Mouse (Mus musculus) forebrain, embryonic 15.5 days (tissue): Measurements from ENCODE around the gene Plk3. TPM values are rescaled to one million over a fixed set of nuclear protein-coding genes. Genes with fewer than 3 reads are reported as not detected.

ENCODE experiments used
- ATAC-seq: fragments of 200-750 bp; cut with Nextera tagmentation; replicated peaks from 2 replicates; pipeline ENCODE4 v1.8.0; 2017; ENCODE audit warnings: mild to moderate bottlenecking, moderate TSS enrichment, moderate library complexity
- H3K27ac ChIP-seq: fragments of 300-500 bp; sonication (generic); replicated peaks from 2 replicates; pipeline ENCODE4 v1.5.1; 2015; ENCODE audit warnings: mild to moderate bottlenecking, inconsistent platforms
- H3K27me3 ChIP-seq: fragments of 300-500 bp; sonication (generic); 2 replicates; pipeline ENCODE4 v1.6.1; 2015; ENCODE audit warnings: inconsistent platforms
- H3K36me3 ChIP-seq: fragments of 300-500 bp; sonication (generic); 2 replicates; pipeline ENCODE4 v1.6.1; 2015; ENCODE audit warnings: mild to moderate bottlenecking, inconsistent platforms
- H3K4me1 ChIP-seq: fragments of 300-500 bp; sonication (generic); 2 replicates; pipeline ENCODE4 v1.6.1; 2015; ENCODE audit warnings: inconsistent platforms
- H3K4me2 ChIP-seq: fragments of 300-500 bp; sonication (generic); replicated peaks from 2 replicates; pipeline ENCODE4 v1.6.1; 2015; ENCODE audit warnings: mild to moderate bottlenecking, inconsistent platforms
- H3K4me3 ChIP-seq: fragments of 300-500 bp; sonication (generic); 2 replicates; pipeline ENCODE4 v1.5.1; 2015; ENCODE audit warnings: mild to moderate bottlenecking, inconsistent platforms
- H3K9ac ChIP-seq: fragments of 300-500 bp; sonication (generic); replicated peaks from 2 replicates; pipeline ENCODE4 v1.6.1; 2015; ENCODE audit warnings: mild to moderate bottlenecking, inconsistent platforms
- H3K9me3 ChIP-seq: fragments of 300-500 bp; sonication (generic); 2 replicates; pipeline ENCODE4 v1.6.1; 2016; ENCODE audit warnings: inconsistent platforms
- WGBS: fragments of 180-500 bp; shearing (Covaris S2); methylation state at CpG from one replicate; pipeline ENCODE4 v1.1.7; 2015; ENCODE audit warnings: mixed read lengths; 5-methylcytosine and 5-hydroxymethylcytosine counted together
- polyA plus RNA-seq: library from polyadenylated mRNA; unstranded; fragments of >200 nt; fragmentation: Nextera tagmentation; extraction: Ambion mirVana; gene quantifications from 2 replicates; pipeline ENCODE4 v1.2.1, GENCODE M21; 2015

Plk3 gene
- polyA plus RNA-seq, 1 experiment from 2014 or later = 8.8 TPM

GRCm38 (mm10) chr4:117150212-117150733 is 16.5 kb upstream of the Plk3 start:
- peaks cover 20% of the 10 kb centered on the region for H3K4me1 ChIP-seq
- no peaks in the 10 kb centered on the region for H3K27me3 ChIP-seq
- H3K27ac ChIP-seq = no peak overlapping the region
- 89% methylated on average over 6 of the region's 6 CpGs for WGBS
- no peaks in the 10 kb centered on the region for H3K9me3 ChIP-seq
- no peak overlapping the region for H3K4me2 ChIP-seq
- no peak overlapping the region for H3K4me3 ChIP-seq
- H3K36me3 ChIP-seq = peaks cover 51% of the 10 kb centered on the region
- no peak overlapping the region for H3K9ac ChIP-seq
- ATAC-seq = no peak

DNA sequence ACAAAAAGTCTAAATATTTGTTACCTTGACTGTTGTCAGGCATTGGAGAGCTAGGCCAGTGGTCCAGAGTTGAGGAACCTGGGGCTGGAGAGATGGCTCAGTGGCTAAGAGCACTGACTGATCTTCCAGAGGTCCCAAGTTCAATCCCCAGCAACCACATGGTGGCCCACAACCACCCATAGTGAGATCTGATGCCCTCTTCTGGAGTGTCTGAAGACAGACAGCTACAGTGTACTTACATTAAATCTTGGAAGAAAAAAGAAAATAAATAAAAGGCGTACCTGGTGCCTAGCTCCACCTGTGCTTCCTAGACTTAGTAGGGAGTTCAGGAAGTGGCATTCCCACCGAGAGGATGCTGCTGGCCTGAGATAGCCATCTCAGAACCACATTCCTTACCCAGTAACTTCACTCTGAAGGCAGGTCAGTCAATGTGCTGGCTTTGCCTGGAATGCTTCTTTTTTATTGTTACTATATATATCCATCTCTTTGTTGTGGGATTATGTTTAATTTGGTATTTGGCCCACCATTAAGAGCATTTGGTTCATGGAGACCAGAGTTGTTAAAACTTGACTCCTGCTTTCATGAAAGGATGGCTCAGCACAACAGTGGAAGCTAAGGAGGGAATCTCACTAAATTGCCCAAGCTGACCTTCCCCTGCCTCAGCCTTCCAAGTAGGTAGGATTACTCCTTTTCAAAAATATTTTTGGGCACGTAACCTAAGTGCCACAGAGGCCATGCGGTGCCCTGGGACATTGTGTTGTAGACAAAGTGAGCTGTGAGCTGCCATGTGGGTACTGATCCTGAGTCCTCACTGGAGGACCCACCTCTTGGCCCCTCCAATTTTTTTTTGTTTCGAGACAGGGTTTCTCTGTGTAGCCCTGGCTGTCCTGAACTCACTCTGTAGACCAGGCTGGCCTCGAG is 15.8 kb upstream of the Plk3 start:
- peaks cover 13% of the 10 kb centered on the region for H3K4me1 ChIP-seq
- WGBS = 71% methylated on average over 6 of the region's 6 CpGs
- peaks cover 51% of the 10 kb centered on the region for H3K36me3 ChIP-seq
- H3K9me3 ChIP-seq = no peaks in the 10 kb centered on the region
- H3K27ac ChIP-seq = no peak overlapping the region
- ATAC-seq = no peak; the same call in 1 of the 2 replicates
- no peak overlapping the region for H3K4me2 ChIP-seq
- no peak overlapping the region for H3K9ac ChIP-seq
- no peaks in the 10 kb centered on the region for H3K27me3 ChIP-seq
- H3K4me3 ChIP-seq = no peak overlapping the region

GRCm38 (mm10) chr4:117148815-117149214 is 15.1 kb upstream of the Plk3 start:
- H3K9me3 ChIP-seq = no peaks in the 10 kb centered on the region
- no peak overlapping the region for H3K4me2 ChIP-seq
- H3K4me3 ChIP-seq = no peak overlapping the region
- no peaks in the 10 kb centered on the region for H3K27me3 ChIP-seq
- 69% methylated on average over 24 of the region's 24 CpGs for WGBS
- H3K36me3 ChIP-seq = peaks cover 47% of the 10 kb centered on the region
- H3K27ac ChIP-seq = no peak overlapping the region
- peaks cover 6% of the 10 kb centered on the region; the same call in 1 of the 2 replicates for H3K4me1 ChIP-seq
- no peak for ATAC-seq
- no peak overlapping the region for H3K9ac ChIP-seq

DNA sequence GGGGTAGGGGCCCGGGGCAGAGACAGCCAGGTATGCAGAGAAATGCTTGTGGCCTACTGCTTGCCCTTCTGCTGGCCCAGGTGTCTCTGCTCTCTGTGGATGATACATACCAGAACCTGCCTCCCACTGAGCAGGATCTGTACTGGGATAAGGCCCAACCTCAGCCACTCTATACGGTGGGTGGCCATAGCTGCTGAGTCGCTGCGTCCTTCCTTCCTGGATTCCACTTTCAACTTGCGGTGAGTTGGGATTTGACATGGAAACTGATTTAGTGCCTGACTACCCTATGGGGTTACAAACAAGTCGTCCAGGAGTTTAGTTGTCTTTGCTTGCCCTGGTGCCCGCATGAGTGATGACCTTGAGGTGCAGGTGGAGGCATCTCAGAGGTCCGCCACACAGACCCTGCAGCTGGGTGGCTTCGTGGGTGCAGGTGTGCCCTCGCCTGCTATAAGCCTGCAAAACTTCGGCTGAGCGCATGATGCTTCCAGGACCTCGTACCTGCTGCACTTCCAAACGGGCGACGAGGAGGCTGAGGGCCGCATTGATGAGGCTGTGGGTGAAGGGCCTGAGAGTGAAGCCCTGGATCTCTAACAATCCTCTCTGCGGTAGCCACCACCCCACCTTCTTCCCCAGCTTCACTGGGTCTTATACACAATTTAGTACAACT is 14.4 kb upstream of the Plk3 start:
- peaks cover 40% of the 10 kb centered on the region for H3K36me3 ChIP-seq
- ATAC-seq = no peak
- H3K4me1 ChIP-seq = peaks cover 2% of the 10 kb centered on the region; the same call in 1 of the 2 replicates
- no peak overlapping the region for H3K27ac ChIP-seq
- no peaks in the 10 kb centered on the region for H3K9me3 ChIP-seq
- H3K27me3 ChIP-seq = no peaks in the 10 kb centered on the region
- no peak overlapping the region for H3K9ac ChIP-seq
- WGBS = 88% methylated on average over 18 of the region's 18 CpGs
- H3K4me2 ChIP-seq = no peak overlapping the region
- H3K4me3 ChIP-seq = no peak overlapping the region

DNA sequence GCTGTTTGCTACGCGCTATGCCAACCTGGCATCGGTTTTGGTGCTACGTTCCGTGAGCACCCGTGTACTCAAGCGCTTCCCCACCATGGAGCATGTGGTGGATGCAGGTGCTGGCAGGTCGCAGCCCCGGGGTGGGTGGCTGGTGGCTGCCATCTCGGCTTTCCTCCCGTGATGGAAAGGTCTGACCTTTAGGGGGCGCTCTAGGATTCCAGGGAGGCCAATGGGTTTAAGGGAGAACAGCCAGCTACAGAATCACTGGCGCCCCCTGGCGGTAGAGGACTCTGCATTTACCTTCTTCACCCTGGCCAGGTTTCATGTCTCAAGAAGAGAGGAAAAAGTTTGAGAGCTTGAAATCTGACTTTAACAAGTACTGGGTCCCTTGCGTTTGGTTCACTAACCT is 12.4 kb upstream of the Plk3 start:
- no peaks in the 10 kb centered on the region for H3K9me3 ChIP-seq
- no peak for ATAC-seq
- H3K4me2 ChIP-seq = no peak overlapping the region
- no peaks in the 10 kb centered on the region for H3K4me1 ChIP-seq
- no peak overlapping the region for H3K27ac ChIP-seq
- H3K27me3 ChIP-seq = no peaks in the 10 kb centered on the region
- 36% methylated on average over 15 of the region's 15 CpGs for WGBS
- peaks cover 23% of the 10 kb centered on the region for H3K36me3 ChIP-seq
- H3K9ac ChIP-seq = no peak overlapping the region
- no peak overlapping the region for H3K4me3 ChIP-seq

DNA sequence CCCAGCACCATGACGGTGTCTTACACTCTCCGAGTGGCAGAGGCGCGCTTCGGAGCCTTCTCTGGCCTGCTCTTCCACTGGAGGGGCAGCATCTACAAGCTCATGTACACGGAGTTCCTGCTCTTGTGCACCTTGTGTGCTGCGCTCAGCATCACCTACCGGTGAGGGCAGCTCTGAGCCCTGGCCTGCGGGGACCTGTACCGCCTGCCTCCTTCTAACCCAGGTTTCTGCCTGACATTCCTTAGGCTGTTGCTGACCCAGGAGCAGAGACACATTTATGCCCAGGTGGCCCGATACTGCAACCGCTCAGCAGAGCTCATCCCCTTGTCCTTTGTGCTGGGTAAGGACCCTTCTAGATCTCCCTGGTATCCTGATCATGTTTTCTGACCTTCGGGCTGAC is 11.5 kb upstream of the Plk3 start:
- Histone ChIP-seq H3K27ac (no peak overlapping the region), H3K4me1 (no peaks in the 10 kb centered on the region), H3K4me3 (no peak overlapping the region), H3K27me3 (no peaks in the 10 kb centered on the region), H3K9ac (no peak overlapping the region), H3K36me3 (peaks cover 14% of the 10 kb centered on the region), H3K4me2 (no peak overlapping the region), H3K9me3 (no peaks in the 10 kb centered on the region)
- 92% methylated on average over 13 of the region's 13 CpGs for WGBS
- no peak for ATAC-seq

DNA sequence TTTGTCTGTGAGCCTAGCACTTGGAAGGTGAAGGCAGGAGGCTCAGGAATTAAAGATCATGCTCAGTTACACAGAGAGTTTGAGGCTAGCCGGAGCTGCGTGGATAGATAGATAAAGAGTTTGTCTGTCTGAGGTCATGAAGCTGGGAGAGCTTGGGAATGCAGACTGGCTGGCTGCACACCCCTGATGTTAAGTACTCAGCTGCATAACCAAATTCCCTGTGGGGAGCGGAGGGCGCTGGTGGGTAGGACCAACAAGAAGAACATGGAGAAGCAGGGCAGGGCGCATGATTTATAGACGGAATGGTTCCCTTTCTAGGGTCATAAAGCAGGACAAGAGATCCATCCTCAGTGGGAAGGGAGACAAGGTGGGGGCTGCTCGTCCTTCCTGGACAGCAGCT is 9.3 kb upstream of the Plk3 start:
- Histone ChIP-seq H3K9ac (no peak overlapping the region), H3K4me1 (no peaks in the 10 kb centered on the region), H3K27me3 (no peaks in the 10 kb centered on the region), H3K4me3 (no peak overlapping the region), H3K36me3 (no peaks in the 10 kb centered on the region), H3K27ac (no peak overlapping the region), H3K4me2 (no peak overlapping the region), H3K9me3 (no peaks in the 10 kb centered on the region)
- 66% methylated on average over 7 of the region's 7 CpGs for WGBS
- ATAC-seq = no peak

DNA sequence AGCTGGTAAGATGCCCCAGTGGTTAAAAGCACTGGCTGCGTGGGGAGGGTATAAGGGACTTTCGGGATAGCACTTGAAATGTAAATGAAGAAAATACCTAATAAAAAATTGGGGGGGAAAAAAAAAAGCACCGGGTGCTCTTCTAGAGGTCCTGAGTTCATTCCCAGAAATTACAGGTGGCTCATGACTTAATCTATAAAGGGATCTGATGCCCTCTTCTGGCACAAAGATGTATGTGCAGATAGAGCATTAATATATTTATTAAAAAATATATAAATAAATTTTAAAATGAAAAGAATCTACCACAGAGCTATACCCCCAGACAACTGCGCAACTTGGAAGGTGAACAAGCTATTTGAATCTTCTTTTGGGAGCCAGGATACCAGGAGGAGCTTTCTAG is 6.8 kb upstream of the Plk3 start:
- H3K9me3 ChIP-seq = no peaks in the 10 kb centered on the region
- H3K9ac ChIP-seq = no peak overlapping the region
- ATAC-seq = no peak
- no peaks in the 10 kb centered on the region for H3K27me3 ChIP-seq
- H3K4me1 ChIP-seq = no peaks in the 10 kb centered on the region
- 37% methylated on average over 4 of the region's 4 CpGs for WGBS
- no peak overlapping the region for H3K4me3 ChIP-seq
- H3K27ac ChIP-seq = no peak overlapping the region
- H3K4me2 ChIP-seq = no peak overlapping the region
- H3K36me3 ChIP-seq = no peaks in the 10 kb centered on the region

DNA sequence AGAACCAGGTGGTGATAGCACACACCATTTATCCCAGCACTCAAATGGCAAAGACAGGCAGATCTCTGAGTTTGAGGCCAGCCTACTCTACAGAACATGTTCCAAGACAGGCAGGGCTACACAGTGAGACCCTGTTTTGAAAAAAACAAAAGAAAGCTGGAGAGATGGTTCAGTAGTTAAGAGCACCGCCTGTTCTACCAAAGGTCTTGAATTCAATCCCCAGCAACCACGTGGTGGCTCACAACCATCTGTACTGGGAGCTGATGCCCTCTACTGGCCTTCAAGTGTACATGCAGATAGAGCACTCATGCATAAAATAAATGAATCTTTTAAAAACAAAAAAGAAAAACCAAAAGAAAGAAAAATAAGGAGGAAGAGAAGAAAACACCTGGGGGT is 5.5 kb upstream of the Plk3 start:
- ATAC-seq = no peak
- Histone ChIP-seq H3K9me3 (no peaks in the 10 kb centered on the region), H3K27me3 (no peaks in the 10 kb centered on the region), H3K27ac (no peak overlapping the region), H3K4me2 (no peak overlapping the region), H3K9ac (no peak overlapping the region), H3K4me3 (no peak overlapping the region), H3K36me3 (no peaks in the 10 kb centered on the region), H3K4me1 (0 out of 2 replicates have a peak, but pooled peaks cover 1% of the 10 kb centered on the region)
- WGBS = 0% methylated on average over 2 of the region's 2 CpGs

GRCm38 (mm10) chr4:117138295-117139216 is 4.8 kb upstream of the Plk3 start:
- Histone ChIP-seq H3K4me3 (no peak overlapping the region), H3K36me3 (no peaks in the 10 kb centered on the region), H3K27me3 (no peaks in the 10 kb centered on the region), H3K4me2 (no peak overlapping the region), H3K4me1 (0 out of 2 replicates have a peak, but pooled peaks cover 4% of the 10 kb centered on the region), H3K9me3 (no peaks in the 10 kb centered on the region), H3K27ac (no peak overlapping the region), H3K9ac (no peak overlapping the region)
- 76% methylated on average over 16 of the region's 17 CpGs for WGBS
- no peak for ATAC-seq

DNA sequence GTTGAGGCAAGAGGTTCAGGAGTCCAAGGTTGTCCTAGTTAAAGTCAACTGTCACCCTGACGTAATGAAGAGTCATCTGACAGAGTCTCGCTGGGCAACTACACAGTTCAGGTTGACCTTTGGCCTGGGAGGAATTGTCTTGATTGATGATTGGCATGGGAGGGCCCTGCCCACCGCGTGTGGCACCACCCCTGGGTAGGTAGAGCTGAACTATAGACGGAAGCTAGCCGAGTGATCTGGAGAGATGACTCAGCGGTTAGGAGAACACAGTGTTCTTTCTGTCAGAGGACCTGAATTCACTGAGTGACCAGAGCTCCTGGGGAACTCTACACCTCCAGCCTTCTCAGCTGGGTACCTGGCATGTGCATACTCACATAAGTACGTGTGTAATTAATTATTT is 2.3 kb upstream of the Plk3 start:
- WGBS = 30% methylated on average over 8 of the region's 8 CpGs
- Histone ChIP-seq H3K4me3 (no peak overlapping the region), H3K4me1 (peaks cover 24% of the 10 kb centered on the region), H3K27ac (no peak overlapping the region), H3K4me2 (no peak overlapping the region), H3K9ac (no peak overlapping the region), H3K9me3 (no peaks in the 10 kb centered on the region), H3K27me3 (0 out of 2 replicates have a peak, but pooled peaks cover 8% of the 10 kb centered on the region), H3K36me3 (no peaks in the 10 kb centered on the region)
- ATAC-seq = no peak
